Mouse (Mus musculus) left cerebral cortex, postnatal 4 days (tissue): Measurements from ENCODE around the gene Chrna7. TPM values are rescaled to one million over a fixed set of nuclear protein-coding genes. Genes with fewer than 3 reads are reported as not detected.

Source experiments
- DNase-seq: peaks from one replicate; pipeline ENCODE4 v3.0.0-alpha.2; 2022
- intact Hi-C: fragments of 180-260 bp; cut with DNase I; formaldehyde crosslinking; loops from one replicate; pipeline ENCODE4 v1.15.1; 2025
- total RNA-seq, 2 experiments: library from RNA; stranded (reverse); gene quantifications; 2 replicates each; pipeline ENCODE4 v1.2.3; 2021

Gene Chrna7
- 10 to 100 TPM; 24.0 to 26.7 TPM for total RNA-seq

DNA sequence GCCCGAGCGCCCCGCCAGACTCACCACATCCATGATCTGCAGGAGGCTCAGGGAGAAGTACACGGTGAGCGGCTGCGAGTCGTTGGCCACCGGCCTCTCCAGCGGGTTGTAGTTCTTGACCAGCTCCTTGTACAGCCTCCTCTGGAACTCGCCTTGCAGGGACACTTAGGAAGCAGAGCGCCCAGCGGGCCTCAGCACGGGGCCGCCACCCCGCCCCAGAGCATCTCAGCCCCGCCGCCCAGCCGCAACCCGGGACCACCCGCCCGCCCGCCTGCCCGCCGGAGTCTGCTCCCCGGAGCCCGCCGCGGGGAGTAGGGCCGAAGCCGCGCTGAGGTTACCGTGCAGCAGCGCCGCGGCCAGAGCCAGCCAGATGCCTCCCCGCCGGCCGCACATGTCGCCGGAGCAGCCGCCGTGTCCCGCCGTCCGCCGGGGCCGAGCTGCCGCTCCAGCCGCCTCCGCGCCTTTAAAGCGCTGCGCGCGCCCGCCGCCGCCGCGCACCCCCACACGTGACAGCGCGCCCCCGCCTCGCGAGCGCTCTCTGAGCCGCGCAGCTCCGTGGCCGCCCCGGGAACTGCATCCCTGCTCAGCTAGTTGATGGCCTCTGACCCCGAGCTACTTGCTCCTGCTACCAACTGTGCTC lies at the start of gene Chrna7:
Gene Chrna7 (minus strand): TSS at position 486 of the 640 bp plus-strand sequence.
- DNase-seq: peak; percentile 86
- intact Hi-C loops: loop anchor here (5.0 to 10.0 kb wide), 2 partner anchors 103 to 290 kb away; no protein-coding TSS in a partner anchor

GRCm38 (mm10) chr7:63249404-63249803 lies 37.0 kb upstream of the Chrna7 start:
- intact Hi-C loops: no loop called here
- peak; percentile 1 for DNase-seq

- DNase-seq: peak; percentile 47
- intact Hi-C loops: no loop called here
Measured at GRCm38 (mm10) chr7:63237852-63238516, 25.6 kb upstream of the Chrna7 start.

GRCm38 (mm10) chr7:63225066-63225780 lies 12.9 kb upstream of the Chrna7 start:
- no peak for DNase-seq
- intact Hi-C loops: no loop called here

- DNase-seq: no peak
- intact Hi-C loops: loop anchor here (5.0 to 10.0 kb wide), 2 partner anchors 103 to 289 kb away; no protein-coding TSS in a partner anchor
Measured at GRCm38 (mm10) chr7:63211641-63212083, 707 bp downstream of the Chrna7 start.

DNA sequence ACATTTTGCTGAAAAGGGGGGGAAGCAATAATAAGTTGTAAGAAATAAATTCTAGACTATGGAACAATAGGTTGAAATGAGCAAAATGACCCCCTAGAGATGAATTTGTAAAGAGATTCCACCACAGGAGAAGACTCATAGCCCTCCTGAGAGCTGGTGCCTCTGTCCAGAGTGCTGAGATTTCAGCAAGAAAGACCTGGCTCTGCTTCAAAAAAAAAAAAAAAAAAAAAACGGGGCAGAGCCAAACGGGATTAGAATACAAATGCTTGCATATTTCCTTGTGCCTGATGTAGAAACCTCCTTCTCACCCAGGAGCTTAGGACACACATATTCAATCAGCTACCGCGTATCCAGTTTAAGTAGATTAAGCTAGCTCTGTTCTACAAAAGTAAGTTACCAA lies 2.9 kb downstream of the Chrna7 start:
- no peak for DNase-seq
- intact Hi-C loops: no loop called here

GRCm38 (mm10) chr7:63207137-63207536 lies 5.2 kb downstream of the Chrna7 start:
- intact Hi-C loops: no loop called here
- DNase-seq: no peak

DNA sequence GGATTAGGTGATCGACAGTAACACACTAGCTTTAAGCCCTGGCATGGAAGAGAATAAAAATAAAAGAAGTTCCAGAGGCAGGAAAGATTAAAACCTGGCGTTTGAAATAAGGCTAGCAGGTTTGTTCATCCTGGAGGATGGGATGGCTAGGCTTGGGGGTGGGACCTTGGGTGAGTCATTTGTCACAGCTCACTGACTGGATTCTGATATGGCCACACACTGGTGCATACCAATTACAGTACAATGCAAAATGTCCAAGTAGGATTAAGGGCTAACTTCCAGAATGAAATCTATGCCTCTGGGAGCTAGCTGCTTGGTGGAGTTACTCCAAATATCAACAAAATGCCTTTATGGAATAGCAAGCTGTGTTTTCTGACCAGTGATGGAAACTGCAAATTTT lies 16.8 kb downstream of the Chrna7 start:
- intact Hi-C loops: no loop called here
- no peak for DNase-seq

GRCm38 (mm10) chr7:63189647-63190534 lies 22.5 kb downstream of the Chrna7 start:
- intact Hi-C loops: no loop called here
- no peak for DNase-seq

GRCm38 (mm10) chr7:63170063-63170787 lies 42.1 kb downstream of the Chrna7 start:
- intact Hi-C loops: no loop called here
- DNase-seq: peak; percentile 64

- DNase-seq: no peak
Measured at GRCm38 (mm10) chr7:63164617-63165016, 47.8 kb downstream of the Chrna7 start.

DNA sequence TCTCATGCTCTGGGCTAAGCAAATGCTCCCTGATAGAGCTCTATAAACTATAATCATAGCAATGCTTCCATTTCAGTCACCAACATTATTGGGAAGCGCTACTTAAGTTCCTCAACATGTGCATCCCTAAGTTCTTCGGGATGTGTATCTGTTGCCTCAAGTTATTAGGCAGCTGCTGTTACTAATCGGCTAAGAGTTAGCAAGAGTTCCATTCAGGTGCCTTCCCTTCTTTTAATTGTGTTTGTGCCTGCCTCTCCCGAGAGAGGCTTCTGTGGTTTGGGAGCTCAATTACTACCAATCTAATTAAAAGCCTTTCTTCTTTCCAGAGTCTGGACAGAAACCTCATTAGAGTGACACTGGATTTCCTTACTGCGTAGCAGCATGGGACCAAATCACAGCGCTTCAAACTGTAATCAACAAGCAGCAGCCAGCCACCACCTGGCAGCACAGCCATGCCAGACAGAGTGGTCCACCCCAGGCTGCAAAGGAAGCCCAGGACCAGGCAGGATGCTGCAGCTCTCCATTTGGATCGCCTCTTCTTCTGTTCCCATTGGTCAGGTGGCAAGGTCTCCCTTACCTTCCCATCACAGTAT lies 50.0 kb downstream of the Chrna7 start:
- peak; percentile 54 for DNase-seq
- intact Hi-C loops: no loop called here

More at GRCm38 (mm10) chr7:63164617-63165016, 47.8 kb downstream of the Chrna7 start:
- intact Hi-C loops: no loop called here

GRCm38 (mm10) chr7:63153239-63153638 lies 59.1 kb downstream of the Chrna7 start:
- no peak for DNase-seq
- intact Hi-C loops: no loop called here

- intact Hi-C loops: no loop called here
- DNase-seq: no peak
Measured at GRCm38 (mm10) chr7:63148740-63149139, 63.6 kb downstream of the Chrna7 start.

DNA sequence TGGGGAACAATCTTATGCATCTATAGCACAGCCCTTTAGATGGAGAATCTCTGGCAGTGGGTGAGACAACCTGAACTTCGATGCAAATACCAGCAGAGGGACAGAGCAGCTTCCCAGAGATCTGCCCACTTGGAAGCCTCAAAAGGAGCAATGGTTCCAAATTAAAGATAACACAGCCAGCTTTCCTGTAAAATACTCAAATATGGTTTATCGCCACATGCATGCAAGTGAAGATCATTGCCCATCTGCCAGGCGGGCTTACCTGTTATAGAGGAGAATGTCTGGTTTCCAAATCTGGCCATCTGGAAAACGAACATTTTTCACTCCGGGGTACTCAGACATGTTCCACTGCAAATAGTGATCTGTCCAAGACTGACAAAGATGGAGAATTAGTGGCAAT lies 64.0 kb downstream of the Chrna7 start:
- intact Hi-C loops: no loop called here
- peak; percentile 51 for DNase-seq

DNA sequence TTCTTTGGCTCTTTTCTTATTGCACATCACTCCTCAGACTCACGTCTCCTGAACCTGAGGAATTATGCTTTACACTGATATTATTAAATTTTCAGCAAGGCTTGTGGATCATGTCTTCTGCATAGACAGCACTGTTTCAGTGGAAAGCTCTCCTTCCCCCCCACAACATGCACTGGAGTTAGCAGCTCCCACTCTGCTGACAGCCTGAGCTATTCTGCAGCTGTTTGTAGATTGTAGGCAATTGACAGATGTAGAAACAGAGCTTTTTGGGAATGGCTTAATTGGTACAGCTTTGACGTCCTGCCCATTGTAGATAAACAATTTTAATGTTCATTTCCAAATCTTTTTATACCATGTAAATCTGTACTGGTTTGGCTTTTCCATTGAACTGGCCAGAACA lies 89.8 kb downstream of the Chrna7 start:
- no peak for DNase-seq
- intact Hi-C loops: no loop called here

DNA sequence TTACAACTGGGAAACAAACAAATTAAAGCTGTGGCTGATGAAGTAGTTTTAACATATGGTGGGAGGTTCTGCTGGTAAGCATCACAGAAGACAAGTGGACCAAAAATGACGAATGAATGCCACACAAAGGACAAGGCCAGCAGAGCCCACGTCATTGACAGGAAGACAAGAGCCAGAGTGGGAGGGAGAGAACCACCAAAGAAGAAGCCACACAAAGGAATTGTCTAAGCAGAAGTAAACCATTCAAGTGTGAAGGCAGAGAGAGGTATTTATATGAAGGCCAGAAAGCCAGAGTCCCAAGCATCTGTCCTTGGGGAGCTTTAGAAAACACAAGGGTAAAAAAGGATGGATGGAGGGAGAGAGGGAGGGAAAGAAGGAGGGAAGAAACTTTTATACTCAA lies 98.7 kb downstream of the Chrna7 start:
- no peak for DNase-seq
- intact Hi-C loops: no loop called here

DNA sequence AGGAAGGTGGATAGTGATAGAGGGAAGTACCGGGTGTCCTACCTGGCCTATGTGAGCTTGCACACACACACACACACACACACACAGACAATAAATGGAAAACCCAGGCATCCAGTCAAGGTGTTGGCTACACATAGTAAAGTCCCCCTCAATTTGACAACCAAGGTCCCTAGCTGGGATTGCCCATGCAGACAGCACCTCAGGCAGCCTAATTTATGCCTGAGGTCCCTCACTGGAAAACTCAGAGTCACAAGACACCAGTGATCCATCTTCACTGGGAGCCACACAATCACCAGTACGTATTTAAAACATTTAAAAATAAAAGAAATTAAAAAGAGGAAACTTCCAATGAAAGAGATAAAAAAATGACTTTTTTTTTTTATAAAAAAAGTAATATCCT lies 99.1 kb downstream of the Chrna7 start:
- DNase-seq: no peak
- intact Hi-C loops: no loop called here

DNA sequence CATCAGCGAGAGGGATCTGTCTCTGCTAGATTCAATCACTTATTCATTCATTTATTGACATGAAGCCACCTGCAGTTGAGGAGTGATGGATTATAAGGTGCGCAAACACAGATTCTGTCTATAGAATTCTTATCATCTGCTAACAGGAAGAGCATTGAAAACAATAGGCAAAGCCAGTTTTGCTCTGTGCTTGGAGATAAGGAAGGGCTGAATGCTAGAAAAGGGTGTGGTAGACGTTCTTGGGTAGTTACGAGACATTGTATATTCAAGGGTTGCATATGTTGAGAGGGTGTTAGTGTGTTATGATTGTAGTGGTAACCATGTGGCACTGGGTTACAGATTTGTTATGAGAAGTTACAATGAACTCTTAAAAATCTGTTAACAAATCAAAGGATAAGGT lies 103.0 kb downstream of the Chrna7 start:
- intact Hi-C loops: no loop called here

GRCm38 (mm10) chr7:63085954-63086353 lies 126.4 kb downstream of the Chrna7 start:
- no peak for DNase-seq
- intact Hi-C loops: no loop called here

More for the DNA sequence above, 103.0 kb downstream of the Chrna7 start:
- DNase-seq: no peak
